Comparison of ENCODE assay signal across 8 mouse cellular contexts in genomic region chr12:117107143-117107616, GRCm38 (mm10).
DNase-seq lines count a peak whose midpoint lies in the region; ATAC-seq and TF ChIP-seq lines count a peak whose summit lies in the region.

No protein-coding gene starts in this region.

- peaks cover 8% of the 10 kb centered on the region for H3K4me1 ChIP-seq in forebrain, embryonic 11.5 days (replicated peaks; ENCODE audit: control insufficient read depth, insufficient read depth, low read length)

- ATAC-seq in forebrain, embryonic 11.5 days (replicated peaks; ENCODE audit: low FRiP score), result peak; percentile 95

- no peak overlapping the region for H3K4me3 ChIP-seq in C2C12 (ENCODE audit: insufficient read depth, poor library complexity, severe bottlenecking)
- H3K4me3 ChIP-seq in forebrain, embryonic 11.5 days (ENCODE audit: low read depth, low read length), result no peak overlapping the region

- DNase-seq in adrenal gland, postnatal 36 days, result peak; percentile 29 to 52
- DNase-seq in forebrain, embryonic 11.5 days (ENCODE audit: low spot score), result peak; percentile 74
- peak; percentile 67 to 69 for DNase-seq in layer of hippocampus, postnatal 10 days (ENCODE audit: low spot score in 2 of 2)
- peak; percentile 44 for DNase-seq in lung, postnatal 25 days (ENCODE audit: low spot score)
- peak; percentile 32 to 39 for DNase-seq in right cerebral cortex, postnatal 36 days (ENCODE audit: low spot score in 2 of 2)
- DNase-seq in natural killer cell, adult 2 months (ENCODE audit: low spot score in 2 of 2), result no peak
- DNase-seq in spleen, adult 18-20 months, result no peak

- H3K9me3 ChIP-seq in forebrain, embryonic 11.5 days (ENCODE audit: control insufficient read depth, low read length), result no peaks in the 10 kb centered on the region

- H3ac ChIP-seq in C2C12 (ENCODE audit: control insufficient read depth, insufficient read length, low read depth), result no peak overlapping the region

- WGBS in forebrain, embryonic 11.5 days, result 6% methylated on average over 16 of the region's 16 CpGs

- no peak for TF ChIP-seq CTCF in C2C12 (IDR thresholded peaks at IDR 0.05; ENCODE audit: control insufficient read depth, insufficient read depth, insufficient read length)

- no peak overlapping the region for H3K9ac ChIP-seq in forebrain, embryonic 11.5 days (ENCODE audit: low read length)

- no peak overlapping the region for H3K27ac ChIP-seq in forebrain, embryonic 11.5 days (ENCODE audit: low read depth, low read length)

- no peaks in the 10 kb centered on the region for H3K27me3 ChIP-seq in C2C12 (ENCODE audit: control insufficient read depth, insufficient read depth, insufficient read length)
- peaks cover 20% of the 10 kb centered on the region for H3K27me3 ChIP-seq in forebrain, embryonic 11.5 days (ENCODE audit: control insufficient read depth, insufficient read depth, low read length)

- H3K79me3 ChIP-seq in C2C12 (ENCODE audit: low read depth), result no peaks in the 10 kb centered on the region

- H3K4me2 ChIP-seq in forebrain, embryonic 11.5 days (ENCODE audit: low read depth, low read length, severe bottlenecking), result peak overlapping the region; percentile 41; the same call in 1 of the 2 replicates

- no peaks in the 10 kb centered on the region for H3K79me2 ChIP-seq in C2C12 (ENCODE audit: control insufficient read depth, insufficient read depth)

- no peaks in the 10 kb centered on the region for H3K36me3 ChIP-seq in C2C12 (ENCODE audit: control insufficient read depth, insufficient read depth)
- H3K36me3 ChIP-seq in forebrain, embryonic 11.5 days (ENCODE audit: control insufficient read depth, insufficient read depth, low read length), result no peaks in the 10 kb centered on the region

TF ChIP-seq in C2C12, 6 proteins besides CTCF, POLR2A, EP300 and RAD21:
- TF ChIP-seq MYOD1 (IDR thresholded peaks at IDR 0.05; ENCODE audit: control insufficient read depth, insufficient read length, low read depth) (peak; percentile 26), MAX (IDR thresholded peaks at IDR 0.05) (no peak)

Comparison
In these comparisons a context has a peak if more than half of its experiments do, and no peak if none do; other contexts are left out.
1. DNase-seq: peak in adrenal gland, postnatal 36 days (2 of 2), forebrain, embryonic 11.5 days (single experiment), layer of hippocampus, postnatal 10 days (2 of 2), lung, postnatal 25 days (single experiment) and right cerebral cortex, postnatal 36 days (2 of 2); none in natural killer cell, adult 2 months (0 of 2) and spleen, adult 18-20 months (0 of 2).